25 mouse cellular contexts compared by ENCODE assay signal in genomic region chr12:40258462-40259000, GRCm38 (mm10). TPM values are rescaled to one million over a fixed set of nuclear protein-coding genes. Genes with fewer than 3 reads are reported as not detected.
DNase-seq lines count a peak whose midpoint lies in the region; ATAC-seq and TF ChIP-seq lines count a peak whose summit lies in the region.
"Had no signal": no experiment of that assay in that cellular context is flagged by ENCODE, and none has a peak within 500 bp of the region (broad histone marks: within the 10 kb centered on the region; RNA-seq: fewer than 3 reads in every experiment).

No protein-coding gene starts in this region.

- H3K4me3 ChIP-seq in layer of hippocampus, adult 2 months, result no peak overlapping the region
- H3K4me3 ChIP-seq in lung, postnatal 0 days (ENCODE audit: low read depth, low read length), result no peak overlapping the region
- no peak overlapping the region for H3K4me3 ChIP-seq in gastrocnemius, adult 2 months
- H3K4me3 ChIP-seq: embryonic facial prominence, embryonic 10.5 days; embryonic facial prominence, embryonic 12.5 days; erythroblast, embryonic 14.5 days; forebrain, embryonic 10.5 days; forebrain, embryonic 12.5 days had no signal

- WGBS in lung, postnatal 0 days, result 63% methylated on average over 6 of the region's 6 CpGs

- no peak overlapping the region for H3K9ac ChIP-seq in lung, postnatal 0 days (replicated peaks; ENCODE audit: low read depth)
- H3K9ac ChIP-seq: embryonic facial prominence, embryonic 12.5 days; forebrain, embryonic 12.5 days had no signal

- H3K9me3 ChIP-seq in lung, postnatal 0 days (ENCODE audit: low read length), result no peaks in the 10 kb centered on the region
- H3K9me3 ChIP-seq: embryonic facial prominence, embryonic 10.5 days; embryonic facial prominence, embryonic 12.5 days; forebrain, embryonic 10.5 days; forebrain, embryonic 12.5 days; G1E had no signal

- intact Hi-C loops in gastrocnemius, adult 2 months (cut with DNase I), result loop anchor here (5.0 kb wide), 2 partner anchors 189 to 424 kb away; partner anchors contain the start of genes Dock4 and Zfp277

- H3K36me3 ChIP-seq in lung, postnatal 0 days (ENCODE audit: insufficient read depth, low read length), result no peaks in the 10 kb centered on the region
- H3K36me3 ChIP-seq: embryonic facial prominence, embryonic 10.5 days; embryonic facial prominence, embryonic 12.5 days; forebrain, embryonic 10.5 days; forebrain, embryonic 12.5 days; G1E had no signal

- TF ChIP-seq EP300 in lung, postnatal 0 days (IDR thresholded peaks at IDR 0.05), result peak; percentile 24; the same call in 1 of the 2 replicates

- H3K4me1 ChIP-seq in lung, postnatal 0 days (ENCODE audit: insufficient read depth, low read depth, low read length), result 0 out of 2 replicates have a peak, but pooled peaks cover 4% of the 10 kb centered on the region
- H3K4me1 ChIP-seq: forebrain, embryonic 12.5 days had no signal

- H3K4me2 ChIP-seq in lung, postnatal 0 days (replicated peaks; ENCODE audit: low read depth, low read length), result no peak overlapping the region
- H3K4me2 ChIP-seq: embryonic facial prominence, embryonic 12.5 days; forebrain, embryonic 12.5 days had no signal

- DNase-seq in layer of hippocampus, adult 2 months (ENCODE audit: low spot score in 2 of 2), result no peak
- no peak for DNase-seq in layer of hippocampus, adult 9-10 months (ENCODE audit: low spot score)
- peak; percentile 63 for DNase-seq in lung, postnatal 0 days (ENCODE audit: low spot score)
- DNase-seq in lung, postnatal 36 days, result no peak
- DNase-seq in ES-CJ7 (ENCODE audit: low read depth, low spot score) (peak; percentile 50), ZHBTc4 (ENCODE audit: low read depth, low spot score) (peak; percentile 59)
- no peak for DNase-seq in gastrocnemius, adult 2 months
- DNase-seq: adrenal gland, adult 8-10 months; adrenal gland, postnatal 14 days; adrenal gland, postnatal 36 days; cerebellum, adult 11-12 months; cerebellum, adult 2 months; cerebellum, adult 9-10 months; cerebellum, postnatal 10 days; cerebellum, postnatal 25 days had no signal

- H3K27me3 ChIP-seq in lung, postnatal 0 days (replicated peaks; ENCODE audit: insufficient read depth, low read length), result no peaks in the 10 kb centered on the region
- H3K27me3 ChIP-seq: embryonic facial prominence, embryonic 12.5 days; forebrain, embryonic 12.5 days; Patski had no signal

- no peak for TF ChIP-seq CTCF in layer of hippocampus, adult 2 months (conservative IDR thresholded peaks at IDR 0.05)
- no peak for TF ChIP-seq CTCF in lung, postnatal 0 days (IDR thresholded peaks at IDR 0.05)
- TF ChIP-seq CTCF in gastrocnemius, adult 2 months (IDR thresholded peaks at IDR 0.05), result no peak

- 0 out of 2 replicates have a peak overlapping the region, but pooled peaks have one; percentile 14 for H3K27ac ChIP-seq in layer of hippocampus, adult 2 months
- no peak overlapping the region for H3K27ac ChIP-seq in lung, postnatal 0 days (ENCODE audit: low read length)
- H3K27ac ChIP-seq in gastrocnemius, adult 2 months, result no peak overlapping the region
- H3K27ac ChIP-seq: embryonic facial prominence, embryonic 10.5 days; embryonic facial prominence, embryonic 12.5 days; forebrain, embryonic 10.5 days; forebrain, embryonic 12.5 days had no signal

- ATAC-seq in lung, postnatal 0 days, result peak; percentile 71
- ATAC-seq: activated CD4-positive, CD25-positive, alpha-beta regulatory T cell, adult 4 months; forebrain, embryonic 14.5 days; forebrain, embryonic 16.5 days; Patski had no signal

RNA-seq across cellular contexts. Expression of gene Ifrd1, which starts 10.2 kb away (rescaled TPM):
- 100 to 1,000 TPM in 1 of 2 experiments, 10 to 100 TPM in 1; 89.3 to 102 TPM for total RNA-seq in layer of hippocampus, adult 2 months (2021)
- polyA plus RNA-seq in lung, postnatal 0 days (2015; fragmentation: Nextera tagmentation; extraction: Ambion mirVana), result 167 and 192 TPM in 2 replicates
- total RNA-seq in gastrocnemius, adult 2 months (2021), result 100 to 1,000 TPM; 106 to 137 TPM

RNA-seq across cellular contexts. Expression of gene Lsmem1, which starts 59.2 kb away (rescaled TPM):
- total RNA-seq in layer of hippocampus, adult 2 months (2021), result under 1 TPM; 0.37 to 0.72 TPM
- polyA plus RNA-seq in lung, postnatal 0 days (2015; fragmentation: Nextera tagmentation; extraction: Ambion mirVana), result 0.16 and 0.38 TPM in 2 replicates
- total RNA-seq in gastrocnemius, adult 2 months (2021), result 10 to 100 TPM; 55.8 to 58.6 TPM
- total RNA-seq: adrenal gland, postnatal 14 days; adrenal gland, postnatal 36 days had no signal
- polyA plus RNA-seq: embryonic facial prominence, embryonic 10.5 days; erythroblast, embryonic 14.5 days; forebrain, embryonic 10.5 days; forebrain, embryonic 14.5 days; forebrain, embryonic 16.5 days; G1E; Patski had no signal

Comparison
In these comparisons a context has a peak if more than half of its experiments do, and no peak if none do; other contexts are left out.
1. DNase-seq: peak in lung, postnatal 0 days (single experiment), ES-CJ7 (single experiment) and ZHBTc4 (single experiment); none in layer of hippocampus, adult 2 months (0 of 2), layer of hippocampus, adult 9-10 months (single experiment), lung, postnatal 36 days (single experiment) and gastrocnemius, adult 2 months (single experiment).
2. RNA of gene Lsmem1, which starts 59.2 kb away (total RNA-seq): 55.8 to 58.6 TPM in gastrocnemius, adult 2 months; 0.37 to 0.72 TPM in layer of hippocampus, adult 2 months; every median in the first group is over 10 times any median in the second.